Mouse (Mus musculus): ENCODE results near the gene Tmprss2. TPM values are rescaled to one million over a fixed set of nuclear protein-coding genes. Genes with fewer than 3 reads are reported as not detected.

The Tmprss2 gene
- polyA plus RNA-seq, 1 experiment from 2014 or later, result 33.1 TPM

GRCm38 (mm10) chr16:97535808-97536413 is 75.1 kb downstream of the Tmprss2 start:
- H3K36me3 ChIP-seq (ENCODE audit: control insufficient read depth, insufficient read depth, low read length), result no peaks in the 10 kb centered on the region
- H3K4me3 ChIP-seq (ENCODE audit: low read length), result peak overlapping the region; percentile 28
- no peaks in the 10 kb centered on the region for H3K9me3 ChIP-seq (ENCODE audit: control insufficient read depth, low read length)
- WGBS, result 11% methylated on average over 3 of the region's 3 CpGs
- peak overlapping the region; percentile 59 for H3K4me2 ChIP-seq (ENCODE audit: low read depth, low read length)
- ATAC-seq, result peak; percentile 75
- peak overlapping the region; percentile 91 for H3K27ac ChIP-seq (ENCODE audit: low read length)
- peak overlapping the region; percentile 65; the same call in 1 of the 2 replicates for H3K9ac ChIP-seq (ENCODE audit: low read depth, low read length)
- H3K27me3 ChIP-seq (replicated peaks; ENCODE audit: control insufficient read depth, insufficient read depth, low read length), result no peaks in the 10 kb centered on the region
- peaks cover 28% of the 10 kb centered on the region for H3K4me1 ChIP-seq (ENCODE audit: control insufficient read depth, insufficient read depth, low read length)

- H3K27ac ChIP-seq (ENCODE audit: low read length), result peak overlapping the region; percentile 91
- peak overlapping the region; percentile 36 for H3K4me3 ChIP-seq (ENCODE audit: low read length)
- peak overlapping the region; percentile 59 for H3K4me2 ChIP-seq (ENCODE audit: low read depth, low read length)
- WGBS, result 22% methylated on average over 5 of the region's 5 CpGs
- peak overlapping the region; percentile 65 for H3K9ac ChIP-seq (ENCODE audit: low read depth, low read length)
- peak; percentile 89 for ATAC-seq
- no peaks in the 10 kb centered on the region for H3K36me3 ChIP-seq (ENCODE audit: control insufficient read depth, insufficient read depth, low read length)
- peaks cover 28% of the 10 kb centered on the region for H3K4me1 ChIP-seq (ENCODE audit: control insufficient read depth, insufficient read depth, low read length)
- no peaks in the 10 kb centered on the region for H3K27me3 ChIP-seq (replicated peaks; ENCODE audit: control insufficient read depth, insufficient read depth, low read length)
- no peaks in the 10 kb centered on the region for H3K9me3 ChIP-seq (ENCODE audit: control insufficient read depth, low read length)
Observed at GRCm38 (mm10) chr16:97534876-97535461, 76.0 kb downstream of the Tmprss2 start.

DNA sequence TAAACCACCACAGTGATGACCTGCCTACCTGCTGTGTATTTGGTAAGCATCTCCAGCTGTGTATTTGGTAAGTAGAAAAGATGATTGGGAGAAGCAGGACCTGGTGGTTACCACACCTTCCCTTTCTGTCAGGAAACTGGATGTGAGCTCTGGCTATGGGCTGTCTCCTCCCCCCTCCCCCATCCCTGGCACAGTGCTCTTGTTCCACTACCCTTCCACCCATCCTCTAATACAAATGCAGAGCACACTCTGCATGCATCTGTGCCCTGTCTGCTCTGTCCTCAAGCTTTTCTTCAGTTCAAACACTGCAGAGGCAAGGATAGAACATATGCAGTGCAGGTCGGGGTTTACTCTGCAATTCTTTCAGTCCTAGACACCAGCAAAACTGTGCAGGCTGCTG is 76.5 kb downstream of the Tmprss2 start:
- WGBS, result 26% methylated on average over 1 of the region's 1 CpGs
- ATAC-seq, result peak; percentile 8
- H3K36me3 ChIP-seq (ENCODE audit: control insufficient read depth, insufficient read depth, low read length), result no peaks in the 10 kb centered on the region
- peak overlapping the region; percentile 91 for H3K27ac ChIP-seq (ENCODE audit: low read length)
- peak overlapping the region; percentile 65 for H3K9ac ChIP-seq (ENCODE audit: low read depth, low read length)
- no peaks in the 10 kb centered on the region for H3K27me3 ChIP-seq (replicated peaks; ENCODE audit: control insufficient read depth, insufficient read depth, low read length)
- H3K4me3 ChIP-seq (ENCODE audit: low read length), result peak overlapping the region; percentile 36
- no peaks in the 10 kb centered on the region for H3K9me3 ChIP-seq (ENCODE audit: control insufficient read depth, low read length)
- H3K4me2 ChIP-seq (ENCODE audit: low read depth, low read length), result peak overlapping the region; percentile 59
- H3K4me1 ChIP-seq (ENCODE audit: control insufficient read depth, insufficient read depth, low read length), result peaks cover 28% of the 10 kb centered on the region

GRCm38 (mm10) chr16:97533751-97534150 is 77.2 kb downstream of the Tmprss2 start:
- no peak overlapping the region for H3K9ac ChIP-seq (ENCODE audit: low read depth, low read length)
- H3K4me1 ChIP-seq (ENCODE audit: control insufficient read depth, insufficient read depth, low read length), result peaks cover 28% of the 10 kb centered on the region
- H3K27ac ChIP-seq (ENCODE audit: low read length), result no peak overlapping the region
- H3K27me3 ChIP-seq (replicated peaks; ENCODE audit: control insufficient read depth, insufficient read depth, low read length), result no peaks in the 10 kb centered on the region
- H3K4me2 ChIP-seq (ENCODE audit: low read depth, low read length), result no peak overlapping the region
- no peaks in the 10 kb centered on the region for H3K36me3 ChIP-seq (ENCODE audit: control insufficient read depth, insufficient read depth, low read length)
- no peak overlapping the region for H3K4me3 ChIP-seq (ENCODE audit: low read length)
- ATAC-seq, result no peak
- no peaks in the 10 kb centered on the region for H3K9me3 ChIP-seq (ENCODE audit: control insufficient read depth, low read length)
- WGBS, result 90% methylated on average over 5 of the region's 5 CpGs

DNA sequence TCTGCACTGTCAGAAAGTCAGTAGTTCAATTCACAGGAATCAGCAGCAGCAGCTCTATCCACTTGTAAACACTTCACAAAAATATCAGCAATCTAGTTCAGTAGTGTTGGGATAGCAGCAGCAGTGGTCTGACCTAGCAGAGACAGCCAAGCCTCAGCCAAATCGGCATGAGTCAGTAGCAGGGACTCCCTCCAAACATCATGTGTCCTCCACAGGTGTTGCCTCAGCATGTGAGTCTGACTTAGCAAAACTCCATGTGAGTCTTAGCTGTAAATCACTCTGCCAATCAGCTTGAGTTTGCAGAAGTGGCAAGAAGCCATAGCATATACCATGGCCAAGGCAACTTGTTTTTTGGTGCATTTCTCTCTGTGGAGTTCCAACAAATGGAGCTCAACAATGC is 77.9 kb downstream of the Tmprss2 start:
- no peak overlapping the region for H3K9ac ChIP-seq (ENCODE audit: low read depth, low read length)
- no peaks in the 10 kb centered on the region for H3K27me3 ChIP-seq (replicated peaks; ENCODE audit: control insufficient read depth, insufficient read depth, low read length)
- no peak overlapping the region for H3K4me3 ChIP-seq (ENCODE audit: low read length)
- no peaks in the 10 kb centered on the region for H3K9me3 ChIP-seq (ENCODE audit: control insufficient read depth, low read length)
- no peaks in the 10 kb centered on the region for H3K36me3 ChIP-seq (ENCODE audit: control insufficient read depth, insufficient read depth, low read length)
- H3K4me2 ChIP-seq (ENCODE audit: low read depth, low read length), result no peak overlapping the region
- ATAC-seq, result no peak
- H3K4me1 ChIP-seq (ENCODE audit: control insufficient read depth, insufficient read depth, low read length), result peaks cover 28% of the 10 kb centered on the region
- 95% methylated on average over 1 of the region's 1 CpGs for WGBS
- no peak overlapping the region for H3K27ac ChIP-seq (ENCODE audit: low read length)

- peaks cover 2% of the 10 kb centered on the region; the same call in 1 of the 2 replicates for H3K4me1 ChIP-seq (ENCODE audit: control insufficient read depth, insufficient read depth, low read length)
- WGBS, result 57% methylated on average over 2 of the region's 2 CpGs
Observed at GRCm38 (mm10) chr16:97529241-97529640, 81.8 kb downstream of the Tmprss2 start.

DNA sequence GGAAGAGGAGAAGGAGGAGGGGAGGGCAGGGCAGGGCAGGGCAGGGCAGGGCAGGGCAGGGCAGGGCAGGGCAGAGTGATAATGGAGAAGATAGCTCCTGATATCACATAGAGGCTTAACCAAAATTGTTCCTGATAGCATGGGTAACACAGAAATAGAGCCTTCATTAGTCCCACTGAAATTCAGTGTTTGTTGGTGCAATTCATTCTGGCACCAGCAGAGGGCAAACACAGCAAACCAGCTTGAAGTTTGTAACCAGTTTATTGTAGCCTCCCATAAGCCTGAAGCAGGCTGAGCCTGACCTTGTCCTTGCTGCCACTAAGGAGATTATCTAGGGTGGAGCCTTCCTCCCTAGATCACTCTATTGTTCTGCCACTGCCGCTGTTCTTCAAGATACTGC is 88.0 kb downstream of the Tmprss2 start:
- 10% methylated on average over 1 of the region's 1 CpGs for WGBS
- peak; percentile 58 for ATAC-seq

More at GRCm38 (mm10) chr16:97529241-97529640, 81.8 kb downstream of the Tmprss2 start:
- no peaks in the 10 kb centered on the region for H3K9me3 ChIP-seq (ENCODE audit: control insufficient read depth, low read length)
- H3K36me3 ChIP-seq (ENCODE audit: control insufficient read depth, insufficient read depth, low read length), result no peaks in the 10 kb centered on the region
- no peak overlapping the region for H3K4me2 ChIP-seq (ENCODE audit: low read depth, low read length)
- H3K9ac ChIP-seq (ENCODE audit: low read depth, low read length), result no peak overlapping the region
- no peaks in the 10 kb centered on the region for H3K27me3 ChIP-seq (replicated peaks; ENCODE audit: control insufficient read depth, insufficient read depth, low read length)
- H3K4me3 ChIP-seq (ENCODE audit: low read length), result no peak overlapping the region
- peak; percentile 91 for ATAC-seq
- 0 out of 2 replicates have a peak overlapping the region, but pooled peaks have one; percentile 33 for H3K27ac ChIP-seq (ENCODE audit: low read length)

GRCm38 (mm10) chr16:97521983-97522382 is 89.0 kb downstream of the Tmprss2 start:
- H3K36me3 ChIP-seq (ENCODE audit: control insufficient read depth, insufficient read depth, low read length), result no peaks in the 10 kb centered on the region
- WGBS, result 54% methylated on average over 6 of the region's 6 CpGs
- no peaks in the 10 kb centered on the region for H3K9me3 ChIP-seq (ENCODE audit: control insufficient read depth, low read length)

More for the DNA sequence above, 88.0 kb downstream of the Tmprss2 start:
- Histone ChIP-seq H3K36me3 (ENCODE audit: control insufficient read depth, insufficient read depth, low read length) (no peaks in the 10 kb centered on the region), H3K4me1 (ENCODE audit: control insufficient read depth, insufficient read depth, low read length) (peaks cover 4% of the 10 kb centered on the region), H3K9ac (ENCODE audit: low read depth, low read length) (no peak overlapping the region), H3K27ac (ENCODE audit: low read length) (no peak overlapping the region), H3K4me3 (ENCODE audit: low read length) (no peak overlapping the region), H3K27me3 (replicated peaks; ENCODE audit: control insufficient read depth, insufficient read depth, low read length) (no peaks in the 10 kb centered on the region), H3K4me2 (ENCODE audit: low read depth, low read length) (no peak overlapping the region), H3K9me3 (ENCODE audit: control insufficient read depth, low read length) (no peaks in the 10 kb centered on the region)

GRCm38 (mm10) chr16:97516341-97516740 is 94.7 kb downstream of the Tmprss2 start:
- H3K4me1 ChIP-seq (ENCODE audit: control insufficient read depth, insufficient read depth, low read length), result peaks cover 7% of the 10 kb centered on the region; the same call in 1 of the 2 replicates
- no peak for ATAC-seq
- H3K36me3 ChIP-seq (ENCODE audit: control insufficient read depth, insufficient read depth, low read length), result no peaks in the 10 kb centered on the region
- 75% methylated on average over 3 of the region's 3 CpGs for WGBS
- H3K4me3 ChIP-seq (ENCODE audit: low read length), result no peak overlapping the region
- H3K27me3 ChIP-seq (replicated peaks; ENCODE audit: control insufficient read depth, insufficient read depth, low read length), result no peaks in the 10 kb centered on the region
- H3K4me2 ChIP-seq (ENCODE audit: low read depth, low read length), result no peak overlapping the region
- H3K9ac ChIP-seq (ENCODE audit: low read depth, low read length), result no peak overlapping the region
- no peak overlapping the region for H3K27ac ChIP-seq (ENCODE audit: low read length)
- H3K9me3 ChIP-seq (ENCODE audit: control insufficient read depth, low read length), result no peaks in the 10 kb centered on the region

More at GRCm38 (mm10) chr16:97521983-97522382, 89.0 kb downstream of the Tmprss2 start:
- Histone ChIP-seq H3K27me3 (replicated peaks; ENCODE audit: control insufficient read depth, insufficient read depth, low read length) (no peaks in the 10 kb centered on the region), H3K4me1 (ENCODE audit: control insufficient read depth, insufficient read depth, low read length) (peaks cover 4% of the 10 kb centered on the region), H3K4me3 (ENCODE audit: low read length) (no peak overlapping the region), H3K9ac (ENCODE audit: low read depth, low read length) (no peak overlapping the region), H3K27ac (ENCODE audit: low read length) (peak overlapping the region; percentile 66), H3K4me2 (ENCODE audit: low read depth, low read length) (no peak overlapping the region)
- ATAC-seq, result peak; percentile 71
